Mouse (Mus musculus) myocyte (in vitro differentiated cells): ENCODE results near the gene Cep85l. TPM values are rescaled to one million over a fixed set of nuclear protein-coding genes. Genes with fewer than 3 reads are reported as not detected.

Experiments used
- H3K27me3 ChIP-seq: one replicate; pipeline ENCODE4 v1.6.1; 2011; ENCODE audit not compliant: control insufficient read depth, insufficient read depth, insufficient read length
- H3K36me3 ChIP-seq: one replicate; pipeline ENCODE4 v1.6.1; 2011; ENCODE audit not compliant: control insufficient read depth, insufficient read depth
- H3K4me2 ChIP-seq: one replicate; pipeline ENCODE4 v1.6.1; 2011; ENCODE audit warnings: low read depth, control low read depth
- H3K4me3 ChIP-seq: one replicate; pipeline ENCODE4 v1.5.1; 2011; ENCODE audit warnings: mild to moderate bottlenecking, control low read depth, moderate library complexity
- H3K79me2 ChIP-seq: one replicate; pipeline ENCODE4 v1.6.1; 2011; ENCODE audit not compliant: control insufficient read depth, insufficient read depth
- H3ac ChIP-seq: one replicate; pipeline ENCODE4 v1.6.1; 2011; ENCODE audit not compliant: control insufficient read depth, insufficient read length
- CEBPB ChIP-seq: IDR thresholded peaks from 2 replicates; pipeline ENCODE4 v1.6.1; 2011; ENCODE audit warnings: mild to moderate bottlenecking, moderate library complexity; ENCODE audit not compliant: poor library complexity, insufficient read depth, severe bottlenecking
- E2F4 ChIP-seq: IDR thresholded peaks from one replicate; pipeline ENCODE4 v1.6.1; 2011; ENCODE audit warnings: mild to moderate bottlenecking, control low read depth, moderate library complexity; ENCODE audit not compliant: insufficient read depth
- MAX ChIP-seq: IDR thresholded peaks from one replicate; pipeline ENCODE4 v1.6.1; 2011; ENCODE audit warnings: low read depth, mild to moderate bottlenecking, control low read depth
- MYOD1 ChIP-seq, 3 experiments: IDR thresholded peaks; one replicate each; pipeline ENCODE4 v1.6.1; 2011; ENCODE audit warnings: control low read depth in 2 of 3, low read depth in 2 of 3, mild to moderate bottlenecking in 2 of 3, moderate library complexity in 1 of 3; ENCODE audit not compliant: insufficient read length in 2 of 3, control insufficient read depth in 1 of 3
- MYOG ChIP-seq, 3 experiments: IDR thresholded peaks; one replicate each; pipeline ENCODE4 v1.6.1; 2011; ENCODE audit warnings: control low read depth in 2 of 3, low read depth in 2 of 3, mild to moderate bottlenecking in 2 of 3; ENCODE audit not compliant: insufficient read length in 2 of 3, control insufficient read depth in 1 of 3, insufficient read depth in 1 of 3
- POLR2A ChIP-seq: IDR thresholded peaks from one replicate; pipeline ENCODE4 v1.6.1; 2011; ENCODE audit warnings: low read depth, mild to moderate bottlenecking, control low read depth, moderate library complexity; ENCODE audit not compliant: insufficient read length
- POLR2AphosphoS2 ChIP-seq: IDR thresholded peaks from one replicate; pipeline ENCODE4 v1.6.1; 2011; ENCODE audit warnings: low read depth, control low read depth; ENCODE audit not compliant: insufficient read length
- REST ChIP-seq: IDR thresholded peaks from one replicate; pipeline ENCODE4 v1.6.1; 2011; ENCODE audit warnings: mild to moderate bottlenecking, control low read depth, moderate library complexity; ENCODE audit not compliant: insufficient read depth, insufficient read length
- SRF ChIP-seq: IDR thresholded peaks from one replicate; pipeline ENCODE4 v1.6.1; 2011; ENCODE audit warnings: low read depth; ENCODE audit not compliant: control insufficient read depth, insufficient read length
- TCF12 ChIP-seq: IDR thresholded peaks from one replicate; pipeline ENCODE4 v1.6.1; 2011; ENCODE audit warnings: mild to moderate bottlenecking, control low read depth; ENCODE audit not compliant: poor library complexity, insufficient read depth, severe bottlenecking
- TCF3 ChIP-seq: IDR thresholded peaks from one replicate; pipeline ENCODE4 v1.6.1; 2011; ENCODE audit warnings: low read depth, control low read depth; ENCODE audit not compliant: insufficient read length
- USF1 ChIP-seq: IDR thresholded peaks from one replicate; pipeline ENCODE4 v1.6.1; 2011; ENCODE audit warnings: low read depth, mild to moderate bottlenecking, control low read depth, moderate library complexity
- polyA plus RNA-seq: library from polyadenylated mRNA; unstranded; fragments of >200 nt; fragmentation: generic; extraction: Trizol; gene quantifications from one replicate; pipeline ENCODE4 v1.2.1, GENCODE M21; 2012; ENCODE audit warnings: missing spikeins

Cep85l gene
- polyA plus RNA-seq, 1 experiment: 0.72 TPM

- H3K4me3 ChIP-seq: no peak overlapping the region
- no peaks in the 10 kb centered on the region for H3K79me2 ChIP-seq
- TF ChIP-seq MYOG (IDR thresholded peaks at IDR 0.05; ENCODE audit: control insufficient read depth in 1 of 3, insufficient read depth in 1 of 3, insufficient read length in 2 of 3, low read depth in 2 of 3): no peak
- no peak for TF ChIP-seq MYOD1 (IDR thresholded peaks at IDR 0.05; ENCODE audit: control insufficient read depth in 1 of 3, insufficient read length in 2 of 3, low read depth in 2 of 3)
- no peak for TF ChIP-seq REST
- no peak for TF ChIP-seq MAX
- no peak for TF ChIP-seq TCF3
- no peak for TF ChIP-seq TCF12
- TF ChIP-seq E2F4: no peak
- TF ChIP-seq SRF: no peak
- TF ChIP-seq USF1: no peak
- TF ChIP-seq POLR2A: no peak
- TF ChIP-seq CEBPB: no peak
- no peak for TF ChIP-seq POLR2AphosphoS2
- no peaks in the 10 kb centered on the region for H3K27me3 ChIP-seq
- peaks cover 5% of the 10 kb centered on the region for H3K36me3 ChIP-seq
- H3ac ChIP-seq: no peak overlapping the region
- no peak overlapping the region for H3K4me2 ChIP-seq
These were observed 107.5 kb downstream of the Cep85l start for GRCm38 (mm10) chr10:53272228-53272627.

GRCm38 (mm10) chr10:53262021-53262420, 117.7 kb downstream of the Cep85l start:
- Histone ChIP-seq H3K4me2 (no peak overlapping the region), H3K27me3 (no peaks in the 10 kb centered on the region), H3K79me2 (no peaks in the 10 kb centered on the region), H3K36me3 (no peaks in the 10 kb centered on the region), H3K4me3 (no peak overlapping the region), H3ac (no peak overlapping the region)
- TF ChIP-seq CEBPB (no peak), MYOD1 (IDR thresholded peaks at IDR 0.05; ENCODE audit: control insufficient read depth in 1 of 3, insufficient read length in 2 of 3, low read depth in 2 of 3) (no peak), REST (no peak), SRF (no peak), MYOG (IDR thresholded peaks at IDR 0.05; ENCODE audit: control insufficient read depth in 1 of 3, insufficient read depth in 1 of 3, insufficient read length in 2 of 3, low read depth in 2 of 3) (no peak), POLR2A (no peak), TCF3 (no peak), E2F4 (no peak), MAX (no peak), USF1 (no peak), TCF12 (no peak), POLR2AphosphoS2 (no peak)

GRCm38 (mm10) chr10:53235381-53235780, 144.4 kb downstream of the Cep85l start:
- Histone ChIP-seq H3K4me3 (no peak overlapping the region), H3K79me2 (no peaks in the 10 kb centered on the region), H3K27me3 (no peaks in the 10 kb centered on the region), H3ac (no peak overlapping the region), H3K4me2 (no peak overlapping the region), H3K36me3 (no peaks in the 10 kb centered on the region)
- no peak for TF ChIP-seq TCF12
- TF ChIP-seq MYOG (IDR thresholded peaks at IDR 0.05; ENCODE audit: control insufficient read depth in 1 of 3, insufficient read depth in 1 of 3, insufficient read length in 2 of 3, low read depth in 2 of 3): no peak
- TF ChIP-seq MAX: no peak
- no peak for TF ChIP-seq USF1
- no peak for TF ChIP-seq POLR2AphosphoS2
- TF ChIP-seq MYOD1 (IDR thresholded peaks at IDR 0.05; ENCODE audit: control insufficient read depth in 1 of 3, insufficient read length in 2 of 3, low read depth in 2 of 3): no peak
- TF ChIP-seq REST: no peak
- no peak for TF ChIP-seq CEBPB
- no peak for TF ChIP-seq SRF
- TF ChIP-seq E2F4: no peak

GRCm38 (mm10) chr10:53234683-53235082, 145.1 kb downstream of the Cep85l start:
- Histone ChIP-seq H3K4me3 (no peak overlapping the region), H3ac (no peak overlapping the region), H3K27me3 (no peaks in the 10 kb centered on the region), H3K36me3 (no peaks in the 10 kb centered on the region), H3K79me2 (no peaks in the 10 kb centered on the region), H3K4me2 (no peak overlapping the region)
- TF ChIP-seq MYOD1 (IDR thresholded peaks at IDR 0.05; ENCODE audit: control insufficient read depth in 1 of 3, insufficient read length in 2 of 3, low read depth in 2 of 3) (no peak), MYOG (IDR thresholded peaks at IDR 0.05; ENCODE audit: control insufficient read depth in 1 of 3, insufficient read depth in 1 of 3, insufficient read length in 2 of 3, low read depth in 2 of 3) (no peak), TCF3 (no peak), USF1 (no peak), POLR2A (no peak), REST (no peak), MAX (no peak), E2F4 (no peak), TCF12 (no peak), POLR2AphosphoS2 (no peak), SRF (no peak), CEBPB (no peak)

GRCm38 (mm10) chr10:53234086-53234613, 145.6 kb downstream of the Cep85l start:
- H3K27me3 ChIP-seq: no peaks in the 10 kb centered on the region
- no peaks in the 10 kb centered on the region for H3K79me2 ChIP-seq
- no peak overlapping the region for H3K4me2 ChIP-seq
- H3K4me3 ChIP-seq: no peak overlapping the region
- H3ac ChIP-seq: no peak overlapping the region
- H3K36me3 ChIP-seq: no peaks in the 10 kb centered on the region
- TF ChIP-seq USF1 (no peak), POLR2A (no peak), TCF3 (no peak), POLR2AphosphoS2 (no peak), MAX (no peak), TCF12 (no peak), E2F4 (no peak), REST (no peak), MYOD1 (IDR thresholded peaks at IDR 0.05; ENCODE audit: control insufficient read depth in 1 of 3, insufficient read length in 2 of 3, low read depth in 2 of 3) (no peak), MYOG (IDR thresholded peaks at IDR 0.05; ENCODE audit: control insufficient read depth in 1 of 3, insufficient read depth in 1 of 3, insufficient read length in 2 of 3, low read depth in 2 of 3) (no peak), CEBPB (no peak), SRF (no peak)
